Mouse (Mus musculus) midbrain, embryonic 11.5 days (tissue): Measurements from ENCODE around the gene Acot7. TPM values are rescaled to one million over a fixed set of nuclear protein-coding genes. Genes with fewer than 3 reads are reported as not detected.

Experiments used
- ATAC-seq: fragments of 200-750 bp; cut with Nextera tagmentation; 2 replicates; pipeline ENCODE4 v1.8.0; 2017; ENCODE audit warnings: moderate TSS enrichment, moderate library complexity; ENCODE audit not compliant: low FRiP score
- DNase-seq: peaks from one replicate; pipeline ENCODE4 v3.0.0; 2015; ENCODE audit warnings: low spot score; ENCODE audit errors: missing footprints
- H3K27ac ChIP-seq: fragments of 300-500 bp; sonication (generic); 2 replicates; pipeline ENCODE4 v1.5.1; 2014; ENCODE audit warnings: low read depth, low read length
- H3K27me3 ChIP-seq: fragments of 300-500 bp; sonication (generic); 2 replicates; pipeline ENCODE4 v1.6.1; 2014; ENCODE audit warnings: mild to moderate bottlenecking, low read length, moderate library complexity, mixed read lengths; ENCODE audit not compliant: control insufficient read depth, insufficient read depth
- H3K36me3 ChIP-seq: fragments of 300-500 bp; sonication (generic); 2 replicates; pipeline ENCODE4 v1.6.1; 2014; ENCODE audit warnings: mild to moderate bottlenecking, low read length, moderate library complexity, mixed read lengths; ENCODE audit not compliant: control insufficient read depth, insufficient read depth
- H3K4me1 ChIP-seq: fragments of 300-500 bp; sonication (generic); 2 replicates; pipeline ENCODE4 v1.6.1; 2014; ENCODE audit warnings: low read length; ENCODE audit not compliant: control insufficient read depth, insufficient read depth
- H3K4me2 ChIP-seq: fragments of 300-500 bp; sonication (generic); 2 replicates; pipeline ENCODE4 v1.6.1; 2014; ENCODE audit warnings: mild to moderate bottlenecking, moderate library complexity
- H3K4me3 ChIP-seq: fragments of 300-500 bp; sonication (generic); 2 replicates; pipeline ENCODE4 v1.5.1; 2014; ENCODE audit warnings: low read depth, low read length
- H3K9ac ChIP-seq: fragments of 300-500 bp; sonication (generic); 2 replicates; pipeline ENCODE4 v1.6.1; 2014; ENCODE audit warnings: low read length
- H3K9me3 ChIP-seq: fragments of 300-500 bp; sonication (generic); 2 replicates; pipeline ENCODE4 v1.6.1; 2016; ENCODE audit warnings: low read length; ENCODE audit not compliant: control insufficient read depth
- WGBS: fragments of 180-500 bp; shearing (Covaris S2); extraction: QIAGEN DNeasy Blood & Tissue Kit; methylation state at CpG from one replicate; pipeline ENCODE4 v1.1.7; 2014; 5-methylcytosine and 5-hydroxymethylcytosine counted together
- polyA plus RNA-seq: library from polyadenylated mRNA; unstranded; fragments of >200 nt; fragmentation: Nextera tagmentation; extraction: Ambion mirVana; gene quantifications from 2 replicates; pipeline ENCODE4 v1.2.1, GENCODE M21; 2014

The Acot7 gene
- polyA plus RNA-seq, 1 experiment from 2014 or later = 93.5 TPM

- Histone ChIP-seq H3K27me3 (peaks cover 27% of the 10 kb centered on the region), H3K9me3 (no peaks in the 10 kb centered on the region)
Observed at GRCm38 (mm10) chr4:152146033-152146827, 31.7 kb upstream of the Acot7 start.

GRCm38 (mm10) chr4:152150546-152150945 is 27.4 kb upstream of the Acot7 start:
- Histone ChIP-seq H3K9me3 (no peaks in the 10 kb centered on the region), H3K9ac (no peak overlapping the region), H3K27me3 (peaks cover 48% of the 10 kb centered on the region), H3K4me1 (peaks cover 7% of the 10 kb centered on the region; the same call in 1 of the 2 replicates), H3K36me3 (no peaks in the 10 kb centered on the region), H3K4me2 (no peak overlapping the region), H3K4me3 (no peak overlapping the region), H3K27ac (no peak overlapping the region)
- DNase-seq (no peak), ATAC-seq (no peak)
- 82% methylated on average over 4 of the region's 4 CpGs for WGBS

More at GRCm38 (mm10) chr4:152146033-152146827, 31.7 kb upstream of the Acot7 start:
- no peaks in the 10 kb centered on the region for H3K36me3 ChIP-seq
- no peak overlapping the region for H3K4me2 ChIP-seq
- no peak for DNase-seq
- no peak overlapping the region for H3K4me3 ChIP-seq
- no peak for ATAC-seq
- no peaks in the 10 kb centered on the region for H3K4me1 ChIP-seq
- H3K9ac ChIP-seq = no peak overlapping the region
- H3K27ac ChIP-seq = no peak overlapping the region
- 65% methylated on average over 11 of the region's 11 CpGs for WGBS

GRCm38 (mm10) chr4:152151451-152151965 is 26.4 kb upstream of the Acot7 start:
- H3K36me3 ChIP-seq = no peaks in the 10 kb centered on the region
- no peak overlapping the region for H3K27ac ChIP-seq
- peaks cover 48% of the 10 kb centered on the region for H3K27me3 ChIP-seq
- peaks cover 7% of the 10 kb centered on the region; the same call in 1 of the 2 replicates for H3K4me1 ChIP-seq
- peak overlapping the region; percentile 53 for H3K4me2 ChIP-seq
- 0 out of 2 replicates have a peak, but pooled peaks have one; percentile 3 for ATAC-seq
- H3K9ac ChIP-seq = no peak overlapping the region
- DNase-seq = peak; percentile 88
- no peaks in the 10 kb centered on the region for H3K9me3 ChIP-seq
- WGBS = 14% methylated on average over 7 of the region's 7 CpGs
- peak overlapping the region; percentile 33 for H3K4me3 ChIP-seq

- peaks cover 44% of the 10 kb centered on the region for H3K27me3 ChIP-seq
- peaks cover 7% of the 10 kb centered on the region; the same call in 1 of the 2 replicates for H3K4me1 ChIP-seq
- H3K9me3 ChIP-seq = no peaks in the 10 kb centered on the region
- ATAC-seq (peak; percentile 85), DNase-seq (peak; percentile 95)
- H3K9ac ChIP-seq = no peak within 1 kb of the TSS
- no peak within 1 kb of the TSS for H3K27ac ChIP-seq
- peak within 1 kb of the TSS; percentile 33 for H3K4me3 ChIP-seq
- H3K36me3 ChIP-seq = no peaks in the 10 kb centered on the region
- WGBS = under 1% methylated on average over 55 of the region's 57 CpGs
- peak within 1 kb of the TSS; percentile 53 for H3K4me2 ChIP-seq
Observed at GRCm38 (mm10) chr4:152151966-152152544, 25.9 kb upstream of the Acot7 start, which contains the start of gene Espn. Espn (minus strand) TSS chr4:152152371.

GRCm38 (mm10) chr4:152153771-152154177 is 24.2 kb upstream of the Acot7 start:
- Histone ChIP-seq H3K4me3 (0 out of 2 replicates have a peak overlapping the region, but pooled peaks have one; percentile 9), H3K4me2 (peak overlapping the region; percentile 32), H3K4me1 (peaks cover 13% of the 10 kb centered on the region), H3K27ac (no peak overlapping the region), H3K36me3 (no peaks in the 10 kb centered on the region), H3K9ac (no peak overlapping the region), H3K9me3 (no peaks in the 10 kb centered on the region), H3K27me3 (peaks cover 61% of the 10 kb centered on the region)
- DNase-seq (peak; percentile 99), ATAC-seq (peak; percentile 36; the same call in 1 of the 2 replicates)
- 2% methylated on average over 23 of the region's 23 CpGs for WGBS

GRCm38 (mm10) chr4:152155019-152155418 is 22.9 kb upstream of the Acot7 start:
- Histone ChIP-seq H3K27me3 (peaks cover 68% of the 10 kb centered on the region), H3K9me3 (no peaks in the 10 kb centered on the region), H3K27ac (no peak overlapping the region), H3K4me2 (no peak overlapping the region), H3K4me3 (no peak overlapping the region), H3K36me3 (no peaks in the 10 kb centered on the region), H3K9ac (no peak overlapping the region), H3K4me1 (peaks cover 18% of the 10 kb centered on the region)
- DNase-seq = no peak
- ATAC-seq = no peak
- WGBS = 72% methylated on average over 4 of the region's 4 CpGs

- peaks cover 59% of the 10 kb centered on the region for H3K27me3 ChIP-seq
- no peak overlapping the region for H3K9ac ChIP-seq
- no peaks in the 10 kb centered on the region for H3K9me3 ChIP-seq
- no peak overlapping the region for H3K4me3 ChIP-seq
- H3K27ac ChIP-seq = no peak overlapping the region
- H3K4me1 ChIP-seq = peaks cover 11% of the 10 kb centered on the region
- peak; percentile 96 for DNase-seq
- no peak for ATAC-seq
- 16% methylated on average over 21 of the region's 21 CpGs for WGBS
- H3K4me2 ChIP-seq = no peak overlapping the region
- no peaks in the 10 kb centered on the region for H3K36me3 ChIP-seq
Observed at GRCm38 (mm10) chr4:152157779-152158584, 20.0 kb upstream of the Acot7 start.

GRCm38 (mm10) chr4:152158585-152159284 is 19.2 kb upstream of the Acot7 start, which contains the start of gene Hes2:
Hes2 (plus strand) TSS chr4:152158867.
- peak within 1 kb of the TSS; percentile 15; the same call in 1 of the 2 replicates for H3K4me2 ChIP-seq
- ATAC-seq = no peak
- H3K36me3 ChIP-seq = no peaks in the 10 kb centered on the region
- WGBS = 4% methylated on average over 35 of the region's 35 CpGs
- peak; percentile 93 for DNase-seq
- H3K9ac ChIP-seq = no peak within 1 kb of the TSS
- H3K27me3 ChIP-seq = peaks cover 52% of the 10 kb centered on the region
- no peak within 1 kb of the TSS for H3K27ac ChIP-seq
- no peaks in the 10 kb centered on the region for H3K9me3 ChIP-seq
- peaks cover 11% of the 10 kb centered on the region for H3K4me1 ChIP-seq
- peak within 1 kb of the TSS; percentile 4; the same call in 1 of the 2 replicates for H3K4me3 ChIP-seq
